Mouse (Mus musculus): Measurements from ENCODE around the gene Baiap2. TPM values are rescaled to one million over a fixed set of nuclear protein-coding genes. Genes with fewer than 3 reads are reported as not detected.

The Baiap2 gene
- total and polyA plus RNA-seq, 3 experiments = 5.8 to 10.9 (median 10.3) TPM

GRCm38 (mm10) chr11:120040440-120040839, 97.9 kb downstream of the Baiap2 start:
- Histone ChIP-seq H3K9ac (ENCODE audit: low read depth, low read length) (no peak overlapping the region), H3K27me3 (ENCODE audit: control insufficient read depth, insufficient read depth, low read length) (no peaks in the 10 kb centered on the region), H3K27ac (peak overlapping the region; percentile 85), H3K4me3 (no peak overlapping the region), H3K4me1 (ENCODE audit: control insufficient read depth, insufficient read depth, low read length) (peaks cover 26% of the 10 kb centered on the region), H3K79me2 (replicated peaks; ENCODE audit: control insufficient read depth, insufficient read depth, low read length) (no peaks in the 10 kb centered on the region), H3K36me3 (ENCODE audit: control insufficient read depth, insufficient read depth, low read length) (no peaks in the 10 kb centered on the region)
- no peak for TF ChIP-seq CTCF (IDR thresholded peaks at IDR 0.05)
- no peak for TF ChIP-seq POLR2A (IDR thresholded peaks at IDR 0.05; ENCODE audit: insufficient read depth, low read depth, low read length)
- no peak for TF ChIP-seq EP300 (IDR thresholded peaks at IDR 0.05; ENCODE audit: insufficient read depth, low read depth, low read length)
- intact Hi-C loops (cut with DNase I) = no loop called here
- WGBS = 52% methylated on average over 8 of the region's 8 CpGs
- no peak for DNase-seq

- peak overlapping the region; percentile 25 for H3K9ac ChIP-seq (ENCODE audit: low read depth, low read length)
- peak overlapping the region; percentile 85 for H3K27ac ChIP-seq
- intact Hi-C loops (cut with DNase I) = no loop called here
- H3K79me2 ChIP-seq (replicated peaks; ENCODE audit: control insufficient read depth, insufficient read depth, low read length) = no peaks in the 10 kb centered on the region
- H3K4me3 ChIP-seq = no peak overlapping the region
- no peaks in the 10 kb centered on the region for H3K36me3 ChIP-seq (ENCODE audit: control insufficient read depth, insufficient read depth, low read length)
- H3K27me3 ChIP-seq (ENCODE audit: control insufficient read depth, insufficient read depth, low read length) = no peaks in the 10 kb centered on the region
- H3K4me1 ChIP-seq (ENCODE audit: control insufficient read depth, insufficient read depth, low read length) = peaks cover 26% of the 10 kb centered on the region
- TF ChIP-seq POLR2A (IDR thresholded peaks at IDR 0.05; ENCODE audit: insufficient read depth, low read depth, low read length) (peak; percentile 61), EP300 (IDR thresholded peaks at IDR 0.05; ENCODE audit: insufficient read depth, low read depth, low read length) (peak; percentile 81; the same call in 1 of the 2 replicates), CTCF (IDR thresholded peaks at IDR 0.05) (no peak)
- WGBS = 51% methylated on average over 13 of the region's 13 CpGs
- peak; percentile 79 to 89 for DNase-seq
Measured at GRCm38 (mm10) chr11:120041191-120042123, 98.9 kb downstream of the Baiap2 start.

- TF ChIP-seq POLR2A (IDR thresholded peaks at IDR 0.05; ENCODE audit: insufficient read depth, low read depth, low read length) = 0 out of 2 replicates have a peak, but pooled peaks have one; percentile 18
- TF ChIP-seq EP300 (IDR thresholded peaks at IDR 0.05; ENCODE audit: insufficient read depth, low read depth, low read length) = no peak
- no peak overlapping the region for H3K4me3 ChIP-seq
- H3K36me3 ChIP-seq (ENCODE audit: control insufficient read depth, insufficient read depth, low read length) = no peaks in the 10 kb centered on the region
- peak overlapping the region; percentile 25 for H3K9ac ChIP-seq (ENCODE audit: low read depth, low read length)
- H3K27ac ChIP-seq = peak overlapping the region; percentile 85
- peaks cover 4% of the 10 kb centered on the region; the same call in 1 of the 2 replicates for H3K27me3 ChIP-seq (ENCODE audit: control insufficient read depth, insufficient read depth, low read length)
- H3K4me1 ChIP-seq (ENCODE audit: control insufficient read depth, insufficient read depth, low read length) = peaks cover 26% of the 10 kb centered on the region
- 37% methylated on average over 7 of the region's 7 CpGs for WGBS
- DNase-seq = peak in 1 of 2 experiments; percentile 50
- no peaks in the 10 kb centered on the region for H3K79me2 ChIP-seq (replicated peaks; ENCODE audit: control insufficient read depth, insufficient read depth, low read length)
- intact Hi-C loops (cut with DNase I) = no loop called here
Measured at GRCm38 (mm10) chr11:120042141-120042838, 99.7 kb downstream of the Baiap2 start.

GRCm38 (mm10) chr11:120045341-120045740, 102.8 kb downstream of the Baiap2 start:
- H3K79me2 ChIP-seq (replicated peaks; ENCODE audit: control insufficient read depth, insufficient read depth, low read length) = no peaks in the 10 kb centered on the region
- no peak overlapping the region for H3K4me3 ChIP-seq
- no peak for TF ChIP-seq POLR2A (IDR thresholded peaks at IDR 0.05; ENCODE audit: insufficient read depth, low read depth, low read length)
- TF ChIP-seq CTCF (IDR thresholded peaks at IDR 0.05) = no peak
- no peak for TF ChIP-seq EP300 (IDR thresholded peaks at IDR 0.05; ENCODE audit: insufficient read depth, low read depth, low read length)
- peaks cover 9% of the 10 kb centered on the region for H3K27me3 ChIP-seq (ENCODE audit: control insufficient read depth, insufficient read depth, low read length)
- no peak overlapping the region for H3K9ac ChIP-seq (ENCODE audit: low read depth, low read length)
- 85% methylated on average over 4 of the region's 4 CpGs for WGBS
- DNase-seq = no peak
- no peaks in the 10 kb centered on the region for H3K36me3 ChIP-seq (ENCODE audit: control insufficient read depth, insufficient read depth, low read length)
- intact Hi-C loops (cut with DNase I) = no loop called here
- peak overlapping the region; percentile 60; the same call in 1 of the 2 replicates for H3K27ac ChIP-seq
- H3K4me1 ChIP-seq (ENCODE audit: control insufficient read depth, insufficient read depth, low read length) = peaks cover 20% of the 10 kb centered on the region

GRCm38 (mm10) chr11:120045839-120046552, 103.4 kb downstream of the Baiap2 start:
- Histone ChIP-seq H3K4me1 (ENCODE audit: control insufficient read depth, insufficient read depth, low read length) (peaks cover 17% of the 10 kb centered on the region), H3K79me2 (replicated peaks; ENCODE audit: control insufficient read depth, insufficient read depth, low read length) (no peaks in the 10 kb centered on the region), H3K4me3 (peak overlapping the region; percentile 61), H3K27ac (peak overlapping the region; percentile 60), H3K9ac (ENCODE audit: low read depth, low read length) (peak overlapping the region; percentile 73), H3K27me3 (ENCODE audit: control insufficient read depth, insufficient read depth, low read length) (peaks cover 9% of the 10 kb centered on the region), H3K36me3 (ENCODE audit: control insufficient read depth, insufficient read depth, low read length) (no peaks in the 10 kb centered on the region)
- intact Hi-C loops (cut with DNase I) = no loop called here
- no peak for TF ChIP-seq POLR2A (IDR thresholded peaks at IDR 0.05; ENCODE audit: insufficient read depth, low read depth, low read length)
- no peak for TF ChIP-seq EP300 (IDR thresholded peaks at IDR 0.05; ENCODE audit: insufficient read depth, low read depth, low read length)
- no peak for TF ChIP-seq CTCF (IDR thresholded peaks at IDR 0.05)
- DNase-seq = peak; percentile 34 to 49
- WGBS = 63% methylated on average over 11 of the region's 11 CpGs

Measured in heart, adult 2 months (tissue).